Mouse (Mus musculus) heart, embryonic 14.5 days (tissue): ENCODE data around the gene 4930512M02Rik. TPM values are rescaled to one million over a fixed set of nuclear protein-coding genes. Genes with fewer than 3 reads are reported as not detected.
"Not testable (repeated sequence)": the region's sequence is repeated elsewhere in the genome, so short reads cannot be mapped to it uniquely, and the experiment has no call there.

Experiments used
- ATAC-seq: fragments of 200-750 bp; cut with Nextera tagmentation; 2 replicates; pipeline ENCODE4 v1.8.0; 2017; ENCODE audit warnings: low read depth, moderate TSS enrichment; ENCODE audit not compliant: insufficient number of reproducible peaks, insufficient read depth, low FRiP score
- H3K27ac ChIP-seq, 2 experiments: fragments of 200-500 bp in 1 of 2; fragments of 300-500 bp in 1 of 2; sonication (generic) in 1 of 2; replicated peaks in 1 of 2; 2 replicates each; pipeline ENCODE4 v1.5.1; 2012 to 2014; ENCODE audit warnings: low read depth in 2 of 2, low read length in 2 of 2, control low read depth in 1 of 2, mild to moderate bottlenecking in 1 of 2, mixed read lengths in 1 of 2; ENCODE audit not compliant: control insufficient read depth in 1 of 2, insufficient read depth in 1 of 2
- H3K27me3 ChIP-seq: fragments of 300-500 bp; sonication (generic); 2 replicates; pipeline ENCODE4 v1.6.1; 2014; ENCODE audit warnings: mild to moderate bottlenecking, low read length, control low read depth; ENCODE audit not compliant: control insufficient read depth, insufficient read depth
- H3K36me3 ChIP-seq: fragments of 300-500 bp; sonication (generic); 2 replicates; pipeline ENCODE4 v1.6.1; 2014; ENCODE audit warnings: mild to moderate bottlenecking, control low read depth, low read length, mixed read lengths; ENCODE audit not compliant: control insufficient read depth, insufficient read depth
- H3K4me1 ChIP-seq, 2 experiments: fragments of 200-500 bp in 1 of 2; fragments of 300-500 bp in 1 of 2; sonication (generic) in 1 of 2; 2 replicates each; pipeline ENCODE4 v1.6.1; 2012 to 2014; ENCODE audit warnings: low read length in 2 of 2, control low read depth in 1 of 2, mixed read lengths in 1 of 2; ENCODE audit not compliant: control insufficient read depth in 2 of 2, insufficient read depth in 2 of 2
- H3K4me2 ChIP-seq: fragments of 300-500 bp; sonication (generic); 2 replicates; pipeline ENCODE4 v1.6.1; 2014; ENCODE audit warnings: mild to moderate bottlenecking, low read length
- H3K4me3 ChIP-seq, 2 experiments: fragments of 200-500 bp in 1 of 2; fragments of 300-500 bp in 1 of 2; sonication (generic) in 1 of 2; 2 replicates each; pipeline ENCODE4 v1.5.1; 2012 to 2014; ENCODE audit warnings: low read length in 2 of 2, mild to moderate bottlenecking in 2 of 2, control low read depth in 1 of 2, low read depth in 1 of 2, moderate library complexity in 1 of 2; ENCODE audit not compliant: control insufficient read depth in 1 of 2, insufficient read depth in 1 of 2
- H3K9ac ChIP-seq: fragments of 300-500 bp; sonication (generic); 2 replicates; pipeline ENCODE4 v1.6.1; 2014; ENCODE audit warnings: mild to moderate bottlenecking, low read length
- H3K9me3 ChIP-seq: fragments of 300-500 bp; sonication (generic); 2 replicates; pipeline ENCODE4 v1.6.1; 2016; ENCODE audit warnings: low read length, control low read depth; ENCODE audit not compliant: control insufficient read depth
- WGBS: fragments of 180-500 bp; shearing (Covaris S2); extraction: QIAGEN DNeasy Blood & Tissue Kit; methylation state at CpG from one replicate; pipeline ENCODE4 v1.1.7; 2014; 5-methylcytosine and 5-hydroxymethylcytosine counted together
- polyA plus RNA-seq: library from polyadenylated mRNA; unstranded; fragments of >200 nt; fragmentation: Nextera tagmentation; extraction: Ambion mirVana; gene quantifications from 2 replicates; pipeline ENCODE4 v1.2.1, GENCODE M21; 2014

4930512M02Rik gene
- polyA plus RNA-seq = not detected in 2 replicates

- H3K9ac ChIP-seq, H3K4me2 ChIP-seq, H3K27me3 ChIP-seq, H3K27ac ChIP-seq, H3K4me3 ChIP-seq, H3K36me3 ChIP-seq, ATAC-seq, H3K4me1 ChIP-seq, H3K9me3 ChIP-seq: not testable (repeated sequence)
- WGBS = 67% methylated on average over 2 of the region's 4 CpGs
These were observed at the start of gene 4930512M02Rik for GRCm38 (mm10) chr11:11627735-11628134. Gene 4930512M02Rik, minus strand, starts transcription at chr11:11627835.

GRCm38 (mm10) chr11:11677165-11677564, 49.5 kb upstream of the 4930512M02Rik start:
- no peak overlapping the region for H3K27ac ChIP-seq
- no peaks in the 10 kb centered on the region for H3K4me1 ChIP-seq
- no peak for ATAC-seq
- no peaks in the 10 kb centered on the region for H3K36me3 ChIP-seq
- no peak overlapping the region for H3K4me3 ChIP-seq
- H3K4me2 ChIP-seq = no peak overlapping the region
- no peaks in the 10 kb centered on the region for H3K9me3 ChIP-seq
- H3K27me3 ChIP-seq = no peaks in the 10 kb centered on the region
- H3K9ac ChIP-seq = no peak overlapping the region
- WGBS = 83% methylated on average over 7 of the region's 7 CpGs

- Histone ChIP-seq H3K36me3 (no peaks in the 10 kb centered on the region), H3K4me2 (no peak overlapping the region), H3K27ac (no peak overlapping the region), H3K27me3 (no peaks in the 10 kb centered on the region), H3K4me3 (no peak overlapping the region), H3K9me3 (no peaks in the 10 kb centered on the region), H3K9ac (no peak overlapping the region), H3K4me1 (no peaks in the 10 kb centered on the region)
- ATAC-seq = no peak
- 77% methylated on average over 9 of the region's 9 CpGs for WGBS
These were observed 48.6 kb upstream of the 4930512M02Rik start for GRCm38 (mm10) chr11:11676068-11676741.

GRCm38 (mm10) chr11:11675063-11675462, 47.4 kb upstream of the 4930512M02Rik start:
- Histone ChIP-seq H3K27ac (no peak overlapping the region), H3K36me3 (no peaks in the 10 kb centered on the region), H3K4me2 (no peak overlapping the region), H3K4me1 (no peaks in the 10 kb centered on the region), H3K27me3 (no peaks in the 10 kb centered on the region), H3K9me3 (no peaks in the 10 kb centered on the region), H3K9ac (no peak overlapping the region), H3K4me3 (no peak overlapping the region)
- no peak for ATAC-seq

GRCm38 (mm10) chr11:11672974-11673373, 45.3 kb upstream of the 4930512M02Rik start:
- H3K27me3 ChIP-seq = no peaks in the 10 kb centered on the region
- H3K36me3 ChIP-seq = no peaks in the 10 kb centered on the region
- no peak overlapping the region for H3K4me3 ChIP-seq
- no peak for ATAC-seq
- no peaks in the 10 kb centered on the region for H3K4me1 ChIP-seq
- H3K9ac ChIP-seq = no peak overlapping the region
- WGBS = 53% methylated on average over 4 of the region's 4 CpGs
- no peak overlapping the region for H3K4me2 ChIP-seq
- no peaks in the 10 kb centered on the region for H3K9me3 ChIP-seq
- no peak overlapping the region for H3K27ac ChIP-seq

GRCm38 (mm10) chr11:11667922-11668290, 40.3 kb upstream of the 4930512M02Rik start:
- H3K27me3 ChIP-seq = no peaks in the 10 kb centered on the region
- H3K9ac ChIP-seq = no peak overlapping the region
- no peak overlapping the region for H3K4me3 ChIP-seq
- H3K4me1 ChIP-seq = no peaks in the 10 kb centered on the region
- H3K4me2 ChIP-seq = no peak overlapping the region
- no peaks in the 10 kb centered on the region for H3K36me3 ChIP-seq
- ATAC-seq = no peak
- no peak overlapping the region for H3K27ac ChIP-seq
- no peaks in the 10 kb centered on the region for H3K9me3 ChIP-seq
- WGBS = 84% methylated on average over 3 of the region's 3 CpGs

GRCm38 (mm10) chr11:11667254-11667921, 39.8 kb upstream of the 4930512M02Rik start:
- 83% methylated on average over 4 of the region's 4 CpGs for WGBS
- H3K4me1 ChIP-seq = no peaks in the 10 kb centered on the region
- no peak overlapping the region for H3K4me3 ChIP-seq

GRCm38 (mm10) chr11:11660651-11661050, 33.0 kb upstream of the 4930512M02Rik start:
- Histone ChIP-seq H3K4me2 (no peak overlapping the region), H3K4me3 (no peak overlapping the region), H3K9me3 (no peaks in the 10 kb centered on the region), H3K9ac (no peak overlapping the region), H3K36me3 (no peaks in the 10 kb centered on the region), H3K27me3 (no peaks in the 10 kb centered on the region), H3K27ac (no peak overlapping the region), H3K4me1 (no peaks in the 10 kb centered on the region)
- WGBS = 83% methylated on average over 4 of the region's 4 CpGs
- ATAC-seq = no peak

More at GRCm38 (mm10) chr11:11667254-11667921, 39.8 kb upstream of the 4930512M02Rik start:
- H3K27ac ChIP-seq = no peak overlapping the region
- no peaks in the 10 kb centered on the region for H3K9me3 ChIP-seq
- H3K27me3 ChIP-seq = no peaks in the 10 kb centered on the region
- no peak overlapping the region for H3K9ac ChIP-seq
- ATAC-seq = no peak
- H3K4me2 ChIP-seq = no peak overlapping the region
- no peaks in the 10 kb centered on the region for H3K36me3 ChIP-seq
